Mouse (Mus musculus): Measurements from ENCODE around the gene Lsm7. TPM values are rescaled to one million over a fixed set of nuclear protein-coding genes. Genes with fewer than 3 reads are reported as not detected.
"Not testable (repeated sequence)": the region's sequence is repeated elsewhere in the genome, so short reads cannot be mapped to it uniquely, and the experiment has no call there.

Lsm7 gene
- polyA plus RNA-seq, 1 experiment = 17.4 TPM

DNA sequence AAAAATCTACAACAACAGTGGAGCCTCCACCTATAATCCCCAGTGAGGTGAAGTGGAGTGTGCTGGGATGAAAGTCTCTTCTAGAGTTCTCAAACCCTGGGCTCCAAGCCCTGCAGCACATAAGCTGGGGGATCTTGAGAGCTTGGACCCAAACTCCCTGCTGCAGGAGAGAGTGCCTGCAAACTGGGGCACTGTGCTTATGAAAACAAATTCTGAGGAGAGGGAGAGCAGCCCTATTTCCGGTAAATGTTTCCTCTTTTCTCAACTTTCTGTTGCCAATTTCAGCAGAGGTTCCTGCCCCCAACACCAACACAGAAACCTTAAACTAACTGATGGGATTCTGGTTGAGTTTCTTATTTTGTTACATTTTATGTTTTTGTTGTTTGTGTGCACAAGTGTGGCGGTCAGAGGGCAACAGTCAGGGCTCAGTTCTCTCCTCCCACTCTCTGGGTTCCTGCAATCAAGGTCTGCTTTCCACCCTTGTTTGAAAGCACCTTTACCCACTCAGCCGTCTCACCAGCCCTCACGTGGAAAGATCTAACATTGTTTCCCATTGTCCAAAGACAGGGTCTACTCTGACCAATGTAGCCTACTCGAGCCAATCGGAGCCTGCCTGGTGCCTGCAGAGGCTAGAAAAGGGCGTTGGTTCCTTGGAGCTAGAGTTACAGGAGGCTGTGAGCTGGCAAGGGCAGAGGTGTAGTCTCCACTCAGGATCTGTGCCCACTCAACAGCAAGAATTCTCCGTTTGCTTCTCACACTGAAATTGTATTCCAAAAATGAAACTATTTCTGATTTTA, 31.0 kb downstream of the Lsm7 start:
- H3K27me3 ChIP-seq (ENCODE audit: control insufficient read depth) = no peaks in the 10 kb centered on the region
- H3K36me3 ChIP-seq (ENCODE audit: control insufficient read depth) = peaks cover 19% of the 10 kb centered on the region
- TF ChIP-seq GATA1 (IDR thresholded peaks at IDR 0.05; ENCODE audit: low read length) (no peak), TAL1 (IDR thresholded peaks at IDR 0.05; ENCODE audit: low read length) (no peak)
- H3K4me1 ChIP-seq (ENCODE audit: control insufficient read depth) = peaks cover 69% of the 10 kb centered on the region
- H3K4me3 ChIP-seq (replicated peaks) = no peak overlapping the region
- no peaks in the 10 kb centered on the region for H3K9me3 ChIP-seq (ENCODE audit: control insufficient read depth, low read length)

DNA sequence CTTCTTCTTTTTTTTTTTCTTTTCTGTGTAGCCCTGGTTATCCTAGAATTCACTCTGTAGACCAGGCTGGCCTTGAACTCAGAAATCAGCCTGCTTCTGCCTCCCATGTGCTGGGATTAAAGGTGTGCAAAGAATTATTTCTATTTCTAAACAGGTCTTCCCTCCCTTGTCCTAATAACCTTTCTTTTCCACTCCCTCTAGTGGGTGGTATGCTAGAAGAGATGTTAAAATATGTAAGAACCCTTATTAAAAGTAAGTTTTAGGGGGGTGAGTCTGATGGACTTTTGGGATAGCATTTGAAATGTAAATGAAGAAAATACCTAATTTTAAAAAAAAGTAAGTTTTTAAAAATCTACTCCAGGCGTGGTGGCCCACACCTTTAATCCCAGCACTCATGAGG, 31.7 kb downstream of the Lsm7 start:
- Histone ChIP-seq H3K4me3 (replicated peaks) (no peak overlapping the region), H3K27me3 (ENCODE audit: control insufficient read depth) (no peaks in the 10 kb centered on the region), H3K9me3 (ENCODE audit: control insufficient read depth, low read length) (no peaks in the 10 kb centered on the region), H3K36me3 (ENCODE audit: control insufficient read depth) (peaks cover 13% of the 10 kb centered on the region), H3K4me1 (ENCODE audit: control insufficient read depth) (peaks cover 72% of the 10 kb centered on the region)
- TF ChIP-seq GATA1 (IDR thresholded peaks at IDR 0.05; ENCODE audit: low read length) = no peak
- TF ChIP-seq TAL1 (IDR thresholded peaks at IDR 0.05; ENCODE audit: low read length) = no peak

DNA sequence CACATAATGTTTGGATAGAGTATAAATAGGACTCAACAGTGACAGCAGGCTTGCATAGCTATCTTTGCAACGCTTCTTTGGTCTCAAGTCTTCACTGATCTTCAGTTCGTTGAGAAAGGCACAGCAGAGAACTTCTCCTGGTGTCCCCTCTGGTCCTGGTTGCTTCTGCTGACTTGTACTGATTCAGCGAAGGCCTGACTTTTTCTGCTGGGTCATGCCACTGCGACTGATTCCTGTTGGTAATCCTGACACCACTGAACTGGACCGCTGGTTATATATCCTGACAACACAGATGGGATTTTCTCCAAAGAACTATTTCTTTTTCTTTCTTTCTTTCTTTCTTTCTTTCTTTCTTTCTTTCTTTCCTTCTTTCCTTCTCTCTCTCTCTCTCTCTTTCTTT, 32.5 kb downstream of the Lsm7 start:
- TF ChIP-seq TAL1 (IDR thresholded peaks at IDR 0.05; ENCODE audit: low read length) (no peak), GATA1 (IDR thresholded peaks at IDR 0.05; ENCODE audit: low read length) (no peak)
- Histone ChIP-seq H3K4me1 (ENCODE audit: control insufficient read depth) (peaks cover 68% of the 10 kb centered on the region), H3K4me3 (replicated peaks) (peak overlapping the region; percentile 1), H3K9me3 (ENCODE audit: control insufficient read depth, low read length) (no peaks in the 10 kb centered on the region), H3K36me3 (ENCODE audit: control insufficient read depth) (peaks cover 5% of the 10 kb centered on the region), H3K27me3 (ENCODE audit: control insufficient read depth) (no peaks in the 10 kb centered on the region)

DNA sequence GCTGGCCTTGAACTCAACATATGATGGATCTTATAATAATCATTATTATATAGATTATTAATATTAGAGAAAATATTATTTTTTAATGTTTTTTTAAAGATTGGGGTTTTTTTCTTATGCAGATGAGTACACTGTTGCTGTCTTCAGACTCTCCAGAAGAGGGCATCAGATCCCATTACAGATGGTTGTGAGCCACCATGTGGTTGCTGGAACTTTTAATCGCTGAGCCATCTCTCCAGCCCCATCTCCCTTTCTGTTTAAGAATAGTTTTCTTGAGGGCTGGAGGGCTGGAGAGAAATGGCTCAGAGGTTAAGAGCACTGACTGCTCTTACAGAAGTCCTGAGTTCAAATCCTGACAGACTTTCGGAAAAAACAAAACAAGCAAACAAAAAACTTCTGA, 33.0 kb downstream of the Lsm7 start:
- TF ChIP-seq TAL1 (IDR thresholded peaks at IDR 0.05; ENCODE audit: low read length) = no peak
- no peak for TF ChIP-seq GATA1 (IDR thresholded peaks at IDR 0.05; ENCODE audit: low read length)
- Histone ChIP-seq H3K36me3 (ENCODE audit: control insufficient read depth) (no peaks in the 10 kb centered on the region; the same call in 1 of the 2 replicates), H3K4me3 (replicated peaks) (no peak overlapping the region), H3K9me3 (ENCODE audit: control insufficient read depth, low read length) (no peaks in the 10 kb centered on the region), H3K27me3 (ENCODE audit: control insufficient read depth) (no peaks in the 10 kb centered on the region), H3K4me1 (ENCODE audit: control insufficient read depth) (peaks cover 68% of the 10 kb centered on the region)

DNA sequence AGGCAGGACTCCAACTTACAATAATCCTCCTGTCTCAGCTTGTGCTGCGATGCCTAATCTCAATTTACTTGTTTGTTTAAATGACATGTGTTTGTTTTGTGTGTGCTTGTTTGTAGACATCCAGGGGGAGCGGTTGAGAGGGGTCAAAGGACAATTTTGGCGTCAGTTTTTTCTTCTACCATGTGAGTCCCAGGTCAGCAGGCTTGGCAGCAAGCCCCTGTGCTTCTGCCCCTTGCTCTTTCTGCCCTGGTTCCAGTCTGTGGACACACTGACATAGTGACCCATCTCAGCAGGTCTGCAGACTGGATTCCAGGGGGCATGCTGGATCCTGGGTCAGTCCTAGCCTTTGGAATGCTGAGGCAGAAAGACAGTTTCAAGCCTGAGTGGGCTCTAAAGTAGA, 35.6 kb downstream of the Lsm7 start:
- no peak for TF ChIP-seq GATA1 (IDR thresholded peaks at IDR 0.05; ENCODE audit: low read length)
- no peak for TF ChIP-seq TAL1 (IDR thresholded peaks at IDR 0.05; ENCODE audit: low read length)
- H3K27me3 ChIP-seq (ENCODE audit: control insufficient read depth) = peaks cover 3% of the 10 kb centered on the region; the same call in 1 of the 2 replicates
- peaks cover 60% of the 10 kb centered on the region for H3K4me1 ChIP-seq (ENCODE audit: control insufficient read depth)
- no peaks in the 10 kb centered on the region; the same call in 1 of the 2 replicates for H3K36me3 ChIP-seq (ENCODE audit: control insufficient read depth)
- peak overlapping the region; percentile 47 for H3K4me3 ChIP-seq (replicated peaks)
- no peaks in the 10 kb centered on the region for H3K9me3 ChIP-seq (ENCODE audit: control insufficient read depth, low read length)

DNA sequence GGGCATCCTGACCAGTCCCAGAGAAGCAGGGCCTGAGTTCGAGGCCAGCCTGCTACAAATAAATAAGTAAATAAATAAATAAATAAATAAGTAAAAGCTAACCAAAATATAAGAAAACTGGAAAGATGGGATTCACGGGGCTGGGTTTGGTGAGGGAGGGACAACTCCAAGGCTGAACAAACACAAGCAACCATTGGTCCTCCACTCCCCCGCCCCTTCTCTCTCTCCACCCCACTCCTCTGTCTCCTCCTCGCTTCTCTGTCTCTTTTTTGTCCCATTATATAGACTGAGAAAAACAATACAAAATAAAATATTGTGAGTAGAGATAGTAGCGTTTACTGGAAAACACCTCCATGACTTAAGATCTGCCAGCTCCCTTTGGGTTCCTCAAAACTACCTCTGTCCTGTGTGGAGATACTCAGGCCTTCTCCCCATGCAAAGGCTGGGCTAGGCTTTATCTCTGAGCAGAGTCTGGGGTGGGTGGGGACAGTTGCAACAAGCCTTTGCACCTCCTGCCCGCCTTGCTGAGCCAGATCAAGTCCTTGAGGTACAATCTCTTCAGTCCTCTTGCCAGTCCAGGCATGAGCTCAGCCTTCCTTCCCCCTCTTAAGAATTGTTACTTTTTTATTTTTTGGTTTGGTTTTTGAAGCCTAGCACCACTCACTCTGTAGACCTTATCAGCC, 36.3 kb downstream of the Lsm7 start:
- TF ChIP-seq TAL1 (IDR thresholded peaks at IDR 0.05; ENCODE audit: low read length) (peak; percentile 67), GATA1 (IDR thresholded peaks at IDR 0.05; ENCODE audit: low read length) (peak; percentile 86)
- Histone ChIP-seq H3K4me1 (ENCODE audit: control insufficient read depth) (peaks cover 54% of the 10 kb centered on the region), H3K36me3 (ENCODE audit: control insufficient read depth) (no peaks in the 10 kb centered on the region; the same call in 1 of the 2 replicates), H3K27me3 (ENCODE audit: control insufficient read depth) (peaks cover 3% of the 10 kb centered on the region), H3K9me3 (ENCODE audit: control insufficient read depth, low read length) (no peaks in the 10 kb centered on the region), H3K4me3 (replicated peaks) (peak overlapping the region; percentile 47)

DNA sequence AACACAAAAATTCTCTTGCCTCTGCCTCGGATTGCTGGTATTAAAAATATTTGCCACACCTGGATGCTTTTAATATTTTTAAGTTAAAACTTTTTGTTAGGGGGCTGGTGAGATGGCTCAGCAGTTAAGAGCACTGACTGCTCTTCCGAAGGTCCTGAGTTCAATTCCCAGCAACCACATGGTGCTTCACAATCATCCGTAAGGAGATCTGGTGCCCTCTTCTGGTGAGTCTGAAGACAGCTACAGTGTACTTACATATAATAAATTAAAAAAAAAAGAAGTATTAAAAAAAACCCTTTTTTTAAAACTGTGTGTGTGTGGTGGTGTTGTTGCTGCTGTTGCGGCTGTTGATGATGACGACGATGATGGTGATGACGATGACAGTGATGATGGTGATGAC, 37.1 kb downstream of the Lsm7 start:
- peaks cover 49% of the 10 kb centered on the region for H3K4me1 ChIP-seq (ENCODE audit: control insufficient read depth)
- not testable (repeated sequence) for H3K9me3 ChIP-seq (ENCODE audit: control insufficient read depth, low read length); H3K36me3 ChIP-seq (ENCODE audit: control insufficient read depth); H3K4me3 ChIP-seq (replicated peaks); H3K27me3 ChIP-seq (ENCODE audit: control insufficient read depth)

DNA sequence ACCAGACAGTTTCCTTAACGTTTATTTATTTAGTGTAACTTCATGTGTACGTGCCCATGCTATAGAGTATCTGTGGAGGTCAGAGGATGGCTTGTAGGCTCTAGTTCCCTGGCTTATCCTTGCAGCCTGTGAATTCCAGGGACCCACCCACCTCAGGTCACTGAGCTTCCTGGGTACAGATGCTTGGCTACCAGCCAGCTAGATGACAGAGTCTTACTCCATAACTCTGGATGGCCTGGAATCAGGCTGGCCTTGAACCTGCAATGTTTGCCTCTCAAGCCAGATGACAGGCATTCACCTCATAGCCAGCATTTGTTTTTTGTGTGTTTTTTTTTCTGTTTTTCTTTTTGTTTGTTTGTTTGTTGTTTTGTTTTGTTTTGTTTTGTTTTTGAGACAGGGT, 37.8 kb downstream of the Lsm7 start:
- H3K9me3 ChIP-seq (ENCODE audit: control insufficient read depth, low read length) = peaks cover 3% of the 10 kb centered on the region; the same call in 1 of the 2 replicates
- TF ChIP-seq GATA1 (IDR thresholded peaks at IDR 0.05; ENCODE audit: low read length) (no peak), TAL1 (IDR thresholded peaks at IDR 0.05; ENCODE audit: low read length) (no peak)
- no peaks in the 10 kb centered on the region; the same call in 1 of the 2 replicates for H3K36me3 ChIP-seq (ENCODE audit: control insufficient read depth)
- no peak overlapping the region for H3K4me3 ChIP-seq (replicated peaks)
- H3K27me3 ChIP-seq (ENCODE audit: control insufficient read depth) = peaks cover 17% of the 10 kb centered on the region
- peaks cover 42% of the 10 kb centered on the region for H3K4me1 ChIP-seq (ENCODE audit: control insufficient read depth)

DNA sequence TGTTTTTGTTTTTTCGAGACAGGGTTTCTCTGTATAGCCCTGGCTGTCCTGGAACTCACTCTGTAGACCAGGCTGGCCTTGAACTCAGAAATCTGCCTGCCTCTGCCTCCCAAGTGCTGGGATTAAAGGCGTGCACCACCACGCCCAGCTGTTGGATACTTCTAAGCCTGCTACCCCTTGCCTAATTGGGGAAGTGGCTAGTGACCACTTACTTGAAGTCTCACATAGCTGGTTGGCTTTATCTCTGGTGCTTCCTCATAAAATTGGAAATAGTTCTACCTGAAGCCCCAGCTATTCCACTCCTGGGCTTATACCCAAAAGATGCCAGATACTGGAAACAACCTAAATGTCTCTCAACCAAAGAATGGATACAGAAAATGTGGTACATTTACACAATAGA, 38.7 kb downstream of the Lsm7 start:
- H3K4me3 ChIP-seq (replicated peaks); H3K9me3 ChIP-seq (ENCODE audit: control insufficient read depth, low read length); H3K36me3 ChIP-seq (ENCODE audit: control insufficient read depth): not testable (repeated sequence)
- Histone ChIP-seq H3K4me1 (ENCODE audit: control insufficient read depth) (peaks cover 40% of the 10 kb centered on the region), H3K27me3 (ENCODE audit: control insufficient read depth) (peaks cover 25% of the 10 kb centered on the region)

All from erythroblast, embryonic 14.5 days (primary cell).